Mouse (Mus musculus) stomach, postnatal 0 days (tissue): ENCODE results near the gene Dhrs9. TPM values are rescaled to one million over a fixed set of nuclear protein-coding genes. Genes with fewer than 3 reads are reported as not detected.

Experiments
- ATAC-seq: fragments of 200-750 bp; cut with Nextera tagmentation; 2 replicates; pipeline ENCODE4 v1.8.0; 2017; ENCODE audit not compliant: low FRiP score, low TSS enrichment
- DNase-seq: peaks from one replicate; pipeline ENCODE4 v3.0.0-alpha.2; 2016; ENCODE audit warnings: low spot score
- H3K27ac ChIP-seq: fragments of 300-500 bp; sonication (generic); replicated peaks from 2 replicates; pipeline ENCODE4 v1.5.1; 2014; ENCODE audit warnings: mild to moderate bottlenecking, control low read depth
- H3K27me3 ChIP-seq: fragments of 300-500 bp; sonication (generic); 2 replicates; pipeline ENCODE4 v1.6.1; 2014; ENCODE audit warnings: low read length; ENCODE audit not compliant: control insufficient read depth, insufficient read depth
- H3K36me3 ChIP-seq: fragments of 300-500 bp; sonication (generic); 2 replicates; pipeline ENCODE4 v1.6.1; 2014; ENCODE audit warnings: low read length, mixed read lengths; ENCODE audit not compliant: control insufficient read depth, insufficient read depth
- H3K4me1 ChIP-seq: fragments of 300-500 bp; sonication (generic); replicated peaks from 2 replicates; pipeline ENCODE4 v1.6.1; 2014; ENCODE audit warnings: antibody characterized with exemption; ENCODE audit not compliant: control insufficient read depth, insufficient read depth
- H3K4me2 ChIP-seq: fragments of 300-500 bp; sonication (generic); replicated peaks from 2 replicates; pipeline ENCODE4 v1.6.1; 2014; ENCODE audit warnings: low read depth, mild to moderate bottlenecking, control low read depth, moderate library complexity
- H3K4me3 ChIP-seq: fragments of 300-500 bp; sonication (generic); 2 replicates; pipeline ENCODE4 v1.5.1; 2014; ENCODE audit warnings: low read depth, low read length, control low read depth
- H3K9ac ChIP-seq: fragments of 300-500 bp; sonication (generic); 2 replicates; pipeline ENCODE4 v1.6.1; 2014; ENCODE audit warnings: mild to moderate bottlenecking, low read length, control low read depth, mixed read lengths
- H3K9me3 ChIP-seq: fragments of 300-500 bp; sonication (generic); 2 replicates; pipeline ENCODE4 v1.6.1; 2016; ENCODE audit warnings: low read length; ENCODE audit not compliant: control insufficient read depth
- CTCF ChIP-seq: IDR thresholded peaks from 2 replicates; pipeline ENCODE4 v1.5.1; 2016; ENCODE audit warnings: antibody characterized with exemption, low read depth, mild to moderate bottlenecking, moderate library complexity
- EP300 ChIP-seq: optimal IDR thresholded peaks from 2 replicates; pipeline ENCODE3; 2016; ENCODE audit warnings: antibody characterized with exemption
- WGBS: fragments of 180-500 bp; shearing (Covaris S2); extraction: QIAGEN DNeasy Blood & Tissue Kit; methylation state at CpG from one replicate; pipeline ENCODE4 v1.1.7; 2014; 5-methylcytosine and 5-hydroxymethylcytosine counted together
- polyA plus RNA-seq: library from polyadenylated mRNA; unstranded; fragments of >200 nt; fragmentation: Nextera tagmentation; extraction: Ambion mirVana; gene quantifications from 2 replicates; pipeline ENCODE4 v1.2.1, GENCODE M21; 2015

Gene Dhrs9
- polyA plus RNA-seq, 1 experiment from 2014 or later = 5.8 TPM

DNA sequence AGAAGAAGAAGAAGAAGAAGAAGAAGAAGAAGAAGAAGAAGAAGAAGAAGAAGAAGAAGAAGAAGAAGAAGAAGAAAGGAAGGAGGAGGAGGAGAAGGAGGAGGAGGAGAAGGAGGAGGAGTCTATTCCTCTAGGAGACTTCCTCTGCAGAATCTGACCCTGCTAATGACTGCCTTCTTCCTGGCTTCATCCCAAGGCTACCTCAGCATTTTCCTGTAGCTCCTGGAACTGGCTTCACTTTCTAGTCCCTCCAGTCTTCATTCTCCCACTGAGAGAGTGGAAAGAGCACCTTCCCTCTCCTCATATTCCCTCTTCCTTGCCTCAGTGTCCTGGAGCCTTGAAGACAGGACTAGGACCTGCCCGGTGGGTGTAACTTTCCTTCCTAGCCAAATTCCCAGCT, 15.0 kb upstream of the Dhrs9 start:
- 100% methylated on average over 1 of the region's 1 CpGs for WGBS

DNA sequence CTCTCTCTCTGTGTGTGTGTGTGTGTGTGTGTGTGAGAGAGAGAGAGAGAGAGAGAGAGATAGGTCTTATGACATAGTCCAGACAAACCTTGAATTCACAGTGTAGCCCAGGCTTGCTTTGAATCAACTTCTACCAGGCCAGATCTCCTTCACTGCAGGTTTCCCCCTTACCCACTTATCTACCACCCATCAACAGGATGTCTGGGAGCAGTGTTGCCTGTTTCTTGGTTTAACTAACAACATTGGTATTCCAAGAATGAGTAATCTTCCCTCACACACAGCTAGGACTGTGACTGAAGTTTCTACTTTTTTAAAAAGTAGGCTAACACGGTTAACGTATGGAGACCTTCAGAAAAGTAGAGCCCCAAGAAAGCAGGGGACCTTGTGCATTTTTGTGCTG, 3.5 kb upstream of the Dhrs9 start:
- no peaks in the 10 kb centered on the region for H3K9me3 ChIP-seq
- DNase-seq (no peak), ATAC-seq (no peak)
- H3K9ac ChIP-seq = no peak overlapping the region
- H3K4me3 ChIP-seq = no peak overlapping the region
- H3K4me2 ChIP-seq = no peak overlapping the region
- no peaks in the 10 kb centered on the region for H3K27me3 ChIP-seq
- TF ChIP-seq EP300 = no peak
- TF ChIP-seq CTCF = no peak
- H3K4me1 ChIP-seq = no peaks in the 10 kb centered on the region
- 75% methylated on average over 2 of the region's 2 CpGs for WGBS
- no peak overlapping the region for H3K27ac ChIP-seq
- no peaks in the 10 kb centered on the region for H3K36me3 ChIP-seq

More for the DNA sequence above, 15.0 kb upstream of the Dhrs9 start:
- H3K4me3 ChIP-seq = no peak overlapping the region
- H3K36me3 ChIP-seq = no peaks in the 10 kb centered on the region
- H3K9ac ChIP-seq = no peak overlapping the region
- TF ChIP-seq EP300 = no peak
- no peak for TF ChIP-seq CTCF
- no peaks in the 10 kb centered on the region for H3K27me3 ChIP-seq
- no peaks in the 10 kb centered on the region for H3K4me1 ChIP-seq
- no peak for DNase-seq
- H3K27ac ChIP-seq = no peak overlapping the region
- no peak overlapping the region for H3K4me2 ChIP-seq
- ATAC-seq = no peak
- no peaks in the 10 kb centered on the region for H3K9me3 ChIP-seq

DNA sequence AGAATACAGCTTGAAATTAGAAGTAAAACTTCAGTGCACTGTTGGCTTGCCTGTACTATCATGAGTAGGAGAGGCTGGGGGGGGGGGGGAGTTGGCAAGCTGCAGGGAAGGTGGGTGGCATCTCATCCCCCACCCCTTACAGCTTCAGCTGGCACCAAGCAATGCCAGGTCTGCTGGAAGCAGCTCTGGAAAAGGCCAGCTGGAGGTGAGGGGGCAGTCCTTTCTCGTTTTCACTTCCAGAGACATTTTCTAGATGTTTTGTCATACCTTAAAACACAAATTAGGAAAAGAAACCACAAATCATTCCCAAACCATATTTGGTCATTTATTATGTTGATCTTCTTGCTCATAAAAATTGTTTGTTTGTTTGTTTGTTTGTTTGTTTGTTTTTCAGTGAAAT, 444 bp upstream of the Dhrs9 start:
- no peaks in the 10 kb centered on the region for H3K4me1 ChIP-seq
- H3K27me3 ChIP-seq = no peaks in the 10 kb centered on the region
- no peak overlapping the region for H3K4me2 ChIP-seq
- H3K36me3 ChIP-seq = no peaks in the 10 kb centered on the region
- TF ChIP-seq CTCF (no peak), EP300 (no peak)
- peak overlapping the region; percentile 78; the same call in 1 of the 2 replicates for H3K27ac ChIP-seq
- DNase-seq (peak; percentile 20), ATAC-seq (no peak)
- 38% methylated on average over 1 of the region's 1 CpGs for whole genome bisulfite sequencing
- H3K9ac ChIP-seq = no peak overlapping the region
- no peaks in the 10 kb centered on the region for H3K9me3 ChIP-seq
- no peak overlapping the region for H3K4me3 ChIP-seq

DNA sequence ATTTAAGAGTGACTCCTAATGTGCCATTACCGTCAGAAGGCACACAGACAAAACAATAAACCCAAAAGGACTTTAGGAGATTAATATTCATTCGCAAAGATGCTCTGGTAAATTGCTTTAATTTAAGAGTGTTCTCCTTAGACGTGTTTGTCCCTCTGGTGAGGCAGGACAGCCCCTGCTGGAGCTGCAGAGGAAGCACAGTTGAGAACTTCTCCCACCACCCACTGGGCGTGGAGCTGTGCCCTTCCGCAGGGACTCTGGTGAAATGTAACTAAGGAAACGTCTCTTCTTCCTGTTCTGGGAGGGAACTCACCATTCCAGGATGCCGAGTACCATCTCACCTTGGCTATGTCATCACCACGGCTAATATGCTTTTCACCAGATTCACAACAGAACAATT, 1.5 kb downstream of the Dhrs9 start:
- Histone ChIP-seq H3K4me1 (no peaks in the 10 kb centered on the region), H3K9ac (no peak overlapping the region), H3K36me3 (no peaks in the 10 kb centered on the region), H3K4me2 (no peak overlapping the region), H3K27me3 (no peaks in the 10 kb centered on the region), H3K4me3 (no peak overlapping the region), H3K27ac (no peak overlapping the region), H3K9me3 (no peaks in the 10 kb centered on the region)
- no peak for ATAC-seq
- TF ChIP-seq EP300 = no peak
- peak; percentile 64 for TF ChIP-seq CTCF
- DNase-seq = peak; percentile 37
- WGBS = 38% methylated on average over 8 of the region's 8 CpGs

DNA sequence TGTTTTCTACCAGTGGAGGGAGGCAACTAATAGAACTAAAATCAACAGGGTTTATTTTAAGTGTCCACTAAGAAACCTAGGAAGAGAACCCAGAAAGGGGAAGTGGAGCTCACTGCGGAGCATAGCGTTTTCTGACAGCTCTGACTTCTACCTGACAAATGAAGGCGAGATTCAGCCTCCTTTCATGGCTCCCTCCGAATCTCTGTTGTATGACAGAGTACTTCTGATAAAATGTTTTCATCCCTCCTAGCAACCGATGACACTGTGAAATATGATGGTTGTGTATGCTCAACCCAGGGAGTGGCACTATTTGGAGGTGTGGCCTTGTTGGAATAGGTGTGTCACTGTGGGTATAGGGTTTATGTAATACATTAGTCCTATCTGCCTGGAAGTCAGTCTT, 2.6 kb downstream of the Dhrs9 start:
- no peaks in the 10 kb centered on the region for H3K4me1 ChIP-seq
- 43% methylated on average over 5 of the region's 5 CpGs for WGBS
- peak; percentile 67 for ATAC-seq
- DNase-seq = peak; percentile 22
- no peaks in the 10 kb centered on the region for H3K27me3 ChIP-seq
- no peak overlapping the region for H3K27ac ChIP-seq
- H3K9ac ChIP-seq = no peak overlapping the region
- H3K4me3 ChIP-seq = no peak overlapping the region
- TF ChIP-seq EP300 = no peak
- no peak for TF ChIP-seq CTCF
- H3K4me2 ChIP-seq = no peak overlapping the region
- H3K36me3 ChIP-seq = no peaks in the 10 kb centered on the region
- H3K9me3 ChIP-seq = no peaks in the 10 kb centered on the region

DNA sequence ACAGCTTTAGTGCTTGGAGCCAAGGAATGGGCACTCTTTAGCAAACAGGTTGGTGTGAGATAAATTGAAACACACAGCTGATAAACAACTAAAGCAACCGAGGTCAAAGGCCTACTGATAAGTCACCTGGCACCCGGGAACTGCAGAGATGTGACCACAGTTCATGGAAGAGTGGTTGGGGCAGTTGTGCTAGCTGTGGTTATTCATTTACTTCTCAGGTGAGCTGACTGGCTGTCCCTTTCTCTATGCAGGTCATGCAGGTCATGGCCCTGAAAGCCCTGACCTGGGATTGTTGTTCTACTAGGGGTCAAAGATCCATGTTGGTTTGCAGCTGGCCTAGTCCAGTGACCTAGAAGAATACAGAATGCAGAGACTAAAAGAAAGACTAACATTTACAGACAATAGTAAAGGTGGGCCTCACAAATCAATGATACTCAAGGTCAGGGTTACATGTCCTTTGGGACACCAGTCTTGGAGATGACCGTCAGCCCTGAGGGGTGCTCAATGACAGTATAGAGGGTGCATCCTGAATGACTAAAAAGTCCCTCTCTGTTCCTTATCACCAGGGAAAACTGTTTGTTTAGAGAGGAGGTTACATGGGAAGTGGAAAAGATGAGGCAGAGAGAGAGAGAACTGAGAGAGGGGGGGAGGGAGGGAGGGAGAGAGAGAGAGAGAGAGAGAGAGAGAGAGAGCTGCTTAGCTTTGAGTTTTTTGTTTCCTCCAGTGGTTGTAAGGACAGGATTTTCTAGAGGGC, 6.0 kb downstream of the Dhrs9 start:
- Histone ChIP-seq H3K27ac (no peak overlapping the region), H3K4me2 (no peak overlapping the region), H3K4me1 (no peaks in the 10 kb centered on the region), H3K36me3 (no peaks in the 10 kb centered on the region), H3K9me3 (no peaks in the 10 kb centered on the region), H3K9ac (no peak overlapping the region), H3K4me3 (no peak overlapping the region), H3K27me3 (no peaks in the 10 kb centered on the region)
- DNase-seq (peak; percentile 50), ATAC-seq (peak; percentile 67)
- 42% methylated on average over 3 of the region's 3 CpGs for WGBS
- TF ChIP-seq EP300 = no peak
- TF ChIP-seq CTCF = no peak
